Mouse (Mus musculus) B cell, adult (primary cell): ENCODE measurements around the gene Fgfbp3. TPM values are rescaled to one million over a fixed set of nuclear protein-coding genes. Genes with fewer than 3 reads are reported as not detected.

ENCODE experiments used
- total RNA-seq: library from RNA; stranded (reverse); gene quantifications from 4 replicates; pipeline ENCODE4 v1.2.4, GENCODE M21; 2023; ENCODE audit not compliant: inconsistent age

Gene Fgfbp3
- total RNA-seq = 0.39 TPM in 1 of 4 replicates, not detected in the others

DNA sequence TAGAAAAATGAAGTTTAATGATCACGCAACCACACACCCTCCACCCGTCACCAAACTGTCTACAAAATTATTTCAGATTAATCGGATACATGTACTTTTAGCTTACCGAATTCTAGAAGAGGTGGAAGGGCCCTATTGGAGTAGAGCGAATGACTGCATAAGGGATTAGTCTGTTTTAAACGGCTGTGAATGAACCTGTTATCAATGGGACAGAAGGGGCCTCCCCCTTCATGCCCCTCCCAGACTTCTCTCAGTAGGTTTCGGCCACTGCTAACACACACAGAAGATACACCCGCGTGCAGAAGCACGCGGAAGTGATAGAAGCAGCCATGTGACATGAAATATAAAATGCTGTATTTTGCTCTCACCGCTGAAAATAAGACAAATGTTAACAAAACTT lies at the start of gene Fgfbp3:
TSS of gene Fgfbp3 (minus strand) at position 150 of the 400 bp plus-strand sequence.

DNA sequence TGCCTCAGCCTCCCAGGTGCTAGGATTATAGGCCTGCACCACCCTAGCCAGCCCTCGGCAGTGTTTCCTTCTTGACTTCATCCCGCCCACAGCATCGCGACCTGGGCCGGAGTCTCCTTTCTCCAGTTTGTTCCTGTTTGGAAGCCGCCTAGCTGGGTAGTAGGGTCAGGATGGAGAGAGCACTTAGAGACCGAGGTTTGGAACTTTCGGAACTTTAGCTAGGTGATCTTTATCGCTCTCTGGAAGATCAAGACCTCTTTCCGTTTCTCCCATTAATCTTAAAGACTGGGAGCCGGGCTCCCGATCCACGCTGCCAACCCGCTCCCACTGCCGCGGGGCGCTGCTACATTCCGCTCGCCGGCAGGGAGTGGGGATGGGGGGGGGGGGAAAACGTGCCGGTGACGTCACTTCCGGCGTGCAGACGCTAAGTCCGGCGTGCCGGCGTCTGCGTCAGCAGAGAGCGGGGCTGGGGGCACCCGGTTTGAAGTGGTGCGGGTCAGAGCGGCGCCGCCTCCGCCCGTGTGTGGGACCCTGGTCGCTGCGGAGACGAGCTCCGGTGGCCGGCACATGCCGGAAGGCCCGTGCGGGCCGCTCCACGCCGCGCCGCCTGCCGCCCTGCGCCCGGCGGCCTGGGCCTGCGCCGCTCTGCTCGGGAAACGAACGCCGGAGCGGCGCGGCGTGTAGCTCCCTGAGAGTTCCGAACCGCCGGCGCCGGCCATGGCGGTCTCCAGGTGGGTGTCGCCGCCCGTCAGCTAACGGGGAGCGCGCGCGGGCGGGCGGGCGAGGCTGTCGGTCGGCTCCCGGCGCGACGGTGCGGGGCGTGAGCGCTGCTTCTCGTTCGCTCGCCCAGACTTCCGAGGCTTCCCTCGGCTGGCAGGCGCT lies 6.5 kb upstream of the Fgfbp3 start, which contains the start of gene Btaf1:
TSS of gene Btaf1 (plus strand) at position 409 of the 882 bp plus-strand sequence.

Other genes starting within 250 kb of the Fgfbp3 start
- gene Ppp1r3c, start 183.0 kb downstream of the Fgfbp3 start, total RNA-seq = not detected in 4 replicates
- gene Tnks2, start 85.4 kb downstream of the Fgfbp3 start, total RNA-seq = 147 to 172 TPM (median 164 TPM) in 4 replicates
- 37.5 to 41.7 TPM (median 39.0 TPM) in 4 replicates for gene Btaf1, start 6.5 kb upstream of the Fgfbp3 start, total RNA-seq